Mouse (Mus musculus) MEL (cell line): ENCODE results near the gene Iba57. TPM values are rescaled to one million over a fixed set of nuclear protein-coding genes. Genes with fewer than 3 reads are reported as not detected.

Experiments used
- DNase-seq: peaks from one replicate; pipeline ENCODE4 v3.0.0; 2011; ENCODE audit warnings: low read depth, low spot score
- H3K27ac ChIP-seq: 2 replicates; pipeline ENCODE4 v1.5.1; 2012; ENCODE audit warnings: low read depth, mild to moderate bottlenecking, control low read depth, low read length, moderate library complexity; ENCODE audit not compliant: control insufficient read depth
- H3K27me3 ChIP-seq, 2 experiments: fragments of 150-350 bp in 1 of 2; sonication (generic) in 1 of 2; 2 replicates each; pipeline ENCODE4 v1.6.1; 2012; ENCODE audit warnings: low read length in 2 of 2, mild to moderate bottlenecking in 2 of 2, improper control_type of control experiment in 1 of 2, moderate library complexity in 1 of 2; ENCODE audit not compliant: insufficient read depth in 2 of 2, control insufficient read depth in 1 of 2
- H3K36me3 ChIP-seq, 2 experiments: 2 replicates each; pipeline ENCODE4 v1.6.1; 2012 to 2014; ENCODE audit warnings: low read length in 2 of 2, improper control_type of control experiment in 1 of 2, inconsistent platforms in 1 of 2, mild to moderate bottlenecking in 1 of 2; ENCODE audit not compliant: insufficient read depth in 2 of 2, control insufficient read depth in 1 of 2
- H3K4me1 ChIP-seq, 2 experiments: fragments of 150-350 bp in 1 of 2; sonication (generic) in 1 of 2; 2 replicates each; pipeline ENCODE4 v1.6.1; 2012; ENCODE audit warnings: low read length in 2 of 2, improper control_type of control experiment in 1 of 2, mild to moderate bottlenecking in 1 of 2; ENCODE audit not compliant: insufficient read depth in 2 of 2, control insufficient read depth in 1 of 2
- H3K4me3 ChIP-seq, 2 experiments: fragments of 150-350 bp in 1 of 2; sonication (generic) in 1 of 2; 2 replicates each; pipeline ENCODE4 v1.5.1; 2012; ENCODE audit warnings: low read depth in 2 of 2, low read length in 2 of 2, mild to moderate bottlenecking in 2 of 2, moderate library complexity in 2 of 2, control low read depth in 1 of 2, improper control_type of control experiment in 1 of 2; ENCODE audit not compliant: control insufficient read depth in 1 of 2, insufficient read depth in 1 of 2
- H3K79me2 ChIP-seq: 2 replicates; pipeline ENCODE4 v1.6.1; 2012; ENCODE audit warnings: mild to moderate bottlenecking, low read length, moderate library complexity; ENCODE audit not compliant: control insufficient read depth, poor library complexity, insufficient read depth
- H3K9ac ChIP-seq: 2 replicates; pipeline ENCODE4 v1.6.1; 2012; ENCODE audit warnings: low read depth, mild to moderate bottlenecking, control low read depth, low read length, moderate library complexity; ENCODE audit not compliant: control insufficient read depth, poor library complexity, severe bottlenecking
- H3K9me3 ChIP-seq: fragments of 150-350 bp; sonication (generic); replicated peaks from 2 replicates; pipeline ENCODE4 v1.6.1; 2012; ENCODE audit warnings: mild to moderate bottlenecking, low read length, improper control_type of control experiment, moderate library complexity; ENCODE audit not compliant: insufficient read depth
- BHLHE40 ChIP-seq: IDR thresholded peaks from 2 replicates; pipeline ENCODE4 v1.6.1; 2012; ENCODE audit warnings: low read depth, mild to moderate bottlenecking, inconsistent platforms, low read length, improper control_type of control experiment, borderline replicate concordance
- CHD2 ChIP-seq: IDR thresholded peaks from 2 replicates; pipeline ENCODE4 v1.6.1; 2011; ENCODE audit warnings: low read length, improper control_type of control experiment
- CTCF ChIP-seq, 3 experiments: IDR thresholded peaks in 2 of 3; conservative IDR thresholded peaks in 1 of 3; 2 replicates each; pipeline ENCODE4 v1.5.1; 2011 to 2012; ENCODE audit warnings: low read length in 3 of 3, low read depth in 2 of 3, mild to moderate bottlenecking in 2 of 3, improper control_type of control experiment in 1 of 3, inconsistent platforms in 1 of 3, mixed read lengths in 1 of 3, moderate library complexity in 1 of 3; ENCODE audit not compliant: control insufficient read depth in 1 of 3, insufficient read depth in 1 of 3, poor library complexity in 1 of 3, severe bottlenecking in 1 of 3
- ELF1 ChIP-seq: IDR thresholded peaks from 2 replicates; pipeline ENCODE4 v1.6.1; 2014; ENCODE audit warnings: low read depth, mild to moderate bottlenecking, inconsistent platforms, low read length, improper control_type of control experiment, moderate library complexity
- EP300 ChIP-seq, 2 experiments: IDR thresholded peaks; 2 replicates each; pipeline ENCODE4 v1.6.1; 2011; ENCODE audit warnings: improper control_type of control experiment in 2 of 2, low read length in 2 of 2, low read depth in 1 of 2, mild to moderate bottlenecking in 1 of 2
- GABPA ChIP-seq: IDR thresholded peaks from 2 replicates; pipeline ENCODE4 v1.6.1; 2012; ENCODE audit warnings: low read depth, mild to moderate bottlenecking, inconsistent platforms, low read length, improper control_type of control experiment, moderate library complexity
- KAT2A ChIP-seq: conservative IDR thresholded peaks from 2 replicates; pipeline ENCODE4 v1.6.1; 2012; ENCODE audit warnings: low read depth, low read length, improper control_type of control experiment, inconsistent platforms
- MAZ ChIP-seq: IDR thresholded peaks from 2 replicates; pipeline ENCODE4 v1.6.1; 2012; ENCODE audit warnings: low read depth, mild to moderate bottlenecking, inconsistent platforms, low read length, improper control_type of control experiment
- MEF2A ChIP-seq: IDR thresholded peaks from 2 replicates; pipeline ENCODE4 v1.6.1; 2014; ENCODE audit warnings: low read depth, mild to moderate bottlenecking, inconsistent platforms, low read length, improper control_type of control experiment; ENCODE audit not compliant: poor library complexity, insufficient replicate concordance, severe bottlenecking; ENCODE audit errors: extremely low read depth
- MYB ChIP-seq: IDR thresholded peaks from 2 replicates; pipeline ENCODE4 v1.6.1; 2011; ENCODE audit warnings: mild to moderate bottlenecking, low read depth, low read length, improper control_type of control experiment
- MYC ChIP-seq: IDR thresholded peaks from 2 replicates; pipeline ENCODE4 v1.6.1; 2011; ENCODE audit warnings: low read depth, mild to moderate bottlenecking, low read length, improper control_type of control experiment, moderate library complexity
- NELFE ChIP-seq: IDR thresholded peaks from 2 replicates; pipeline ENCODE4 v1.6.1; 2011; ENCODE audit warnings: low read depth, low read length, improper control_type of control experiment
- NRF1 ChIP-seq: IDR thresholded peaks from 2 replicates; pipeline ENCODE4 v1.6.1; 2014; ENCODE audit warnings: low read depth, mild to moderate bottlenecking, inconsistent platforms, low read length, improper control_type of control experiment, moderate library complexity; ENCODE audit not compliant: poor library complexity, insufficient read depth, severe bottlenecking
- POLR2AphosphoS2 ChIP-seq: IDR thresholded peaks from 2 replicates; pipeline ENCODE4 v1.6.1; 2011; ENCODE audit warnings: low read length, improper control_type of control experiment
- TBP ChIP-seq: IDR thresholded peaks from 2 replicates; pipeline ENCODE4 v1.8.0; 2011; ENCODE audit warnings: low read depth, low read length, improper control_type of control experiment
- TCF12 ChIP-seq: IDR thresholded peaks from 2 replicates; pipeline ENCODE4 v1.6.1; 2014; ENCODE audit warnings: low read depth, mild to moderate bottlenecking, inconsistent platforms, low read length, improper control_type of control experiment, moderate library complexity
- ZC3H11A ChIP-seq: IDR thresholded peaks from 2 replicates; pipeline ENCODE4 v1.6.1; 2012; ENCODE audit warnings: low read depth, mild to moderate bottlenecking, inconsistent platforms, low read length, improper control_type of control experiment
- ZKSCAN1 ChIP-seq: IDR thresholded peaks from 2 replicates; pipeline ENCODE4 v1.6.1; 2012; ENCODE audit warnings: low read depth, mild to moderate bottlenecking, inconsistent platforms, low read length, improper control_type of control experiment, moderate library complexity
- ZMIZ1 ChIP-seq: IDR thresholded peaks from 2 replicates; pipeline ENCODE4 v1.6.1; 2012; ENCODE audit warnings: low read depth, mild to moderate bottlenecking, inconsistent platforms, low read length, improper control_type of control experiment, moderate library complexity
- polyA plus RNA-seq, 2 experiments: library from polyadenylated mRNA; stranded (reverse) in 1 of 2; unstranded in 1 of 2; fragments of >175 nt in 1 of 2; fragments of >200 nt in 1 of 2; gene quantifications; 2 replicates each; pipeline versions ENCODE4 v1.2.1 to v1.2.4; 2012; ENCODE audit warnings: low replicate concordance in 2 of 2, low read depth in 1 of 2; ENCODE audit not compliant: insufficient read length in 2 of 2, insufficient read depth in 1 of 2, missing spikeins in 1 of 2
- total RNA-seq: library from RNA; depleted of rRNA; stranded (reverse); fragments of 300-350 nt; gene quantifications from 2 replicates; pipeline ENCODE4 v1.2.3, GENCODE M21; 2012

The Iba57 gene
- total and polyA plus RNA-seq, 3 experiments: 14.7 to 18.8 TPM; not detected in 1

DNA sequence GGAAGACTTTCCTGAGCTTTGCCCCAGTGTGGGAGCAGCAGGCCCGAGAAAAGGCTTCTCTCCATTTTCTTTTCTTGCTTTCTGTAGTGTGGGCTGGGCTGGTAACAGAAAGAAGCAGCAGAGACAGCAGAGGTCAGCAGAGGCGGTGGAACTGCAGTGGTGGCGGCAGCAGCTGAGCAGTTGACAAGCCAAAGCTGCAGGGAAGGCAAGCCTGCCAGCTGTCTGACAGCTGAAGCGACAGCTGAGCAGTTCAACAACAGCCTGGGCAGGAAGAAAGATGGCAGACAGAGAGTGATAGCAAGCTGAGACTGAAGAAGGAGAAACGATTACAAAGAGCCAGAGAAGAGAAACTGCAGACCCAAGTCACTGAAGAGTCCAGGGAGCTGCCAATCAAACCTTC is 2.1 kb downstream of the Iba57 start (continued):
- no peak for TF ChIP-seq TBP
- peak; percentile 53; the same call in 1 of the 2 replicates for TF ChIP-seq KAT2A
- peak in 1 of 2 experiments; percentile 68; a peak in 2 of 4 replicates for TF ChIP-seq EP300 (IDR thresholded peaks at IDR 0.05; ENCODE audit: low read depth in 1 of 2, low read length in 2 of 2)
- TF ChIP-seq ZKSCAN1: no peak
- TF ChIP-seq CTCF (IDR thresholded peaks at IDR 0.05 in 2 of 3, conservative IDR thresholded peaks at IDR 0.05 in 1 of 3; ENCODE audit: control insufficient read depth in 1 of 3, insufficient read depth in 1 of 3, low read depth in 2 of 3, low read length in 3 of 3, poor library complexity in 1 of 3, severe bottlenecking in 1 of 3): peak in 2 of 3 experiments; percentile 12 to 27; a peak in 2 of 6 replicates
- 0 out of 2 replicates have a peak, but pooled peaks have one; percentile 16 for TF ChIP-seq MYB
- no peak for TF ChIP-seq CHD2

GRCm38 (mm10) chr11:59159558-59159957 is 4.0 kb downstream of the Iba57 start:
- no peaks in the 10 kb centered on the region for H3K9me3 ChIP-seq
- no peak for DNase-seq
- peaks cover 5 to 18% of the 10 kb centered on the region in 2 experiments; a peak in 3 of 4 replicates for H3K4me1 ChIP-seq
- H3K27ac ChIP-seq: no peak overlapping the region
- peaks cover 0 to 10% of the 10 kb centered on the region in 2 experiments; a peak in 2 of 4 replicates for H3K36me3 ChIP-seq
- peaks cover 10% of the 10 kb centered on the region for H3K79me2 ChIP-seq
- no peak overlapping the region for H3K4me3 ChIP-seq
- no peak for TF ChIP-seq MAZ
- TF ChIP-seq NELFE: no peak
- no peak for TF ChIP-seq ZMIZ1
- no peaks in the 10 kb centered on the region for H3K27me3 ChIP-seq
- H3K9ac ChIP-seq: no peak overlapping the region

DNA sequence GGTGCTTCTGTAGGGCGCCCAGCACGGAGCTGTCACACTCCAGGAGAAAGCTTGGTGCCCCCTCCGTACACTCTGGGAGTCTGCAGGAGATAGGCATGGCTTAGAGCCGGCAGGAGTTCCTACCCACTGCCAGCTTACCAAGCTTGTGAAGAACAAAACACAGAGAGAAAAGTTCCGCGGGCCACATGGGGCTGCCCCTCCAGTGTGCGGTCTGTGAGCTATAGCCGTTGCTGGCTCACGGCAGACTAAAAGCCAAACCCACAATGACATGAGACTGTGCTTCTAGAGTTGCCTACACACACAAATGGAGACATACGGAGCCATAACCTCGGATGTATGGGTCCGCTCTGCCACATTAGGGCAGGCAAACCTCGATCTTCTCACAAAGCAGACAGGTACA is 4.4 kb downstream of the Iba57 start:
- Histone ChIP-seq H3K4me3 (no peak overlapping the region), H3K36me3 (peaks cover 0 to 9% of the 10 kb centered on the region in 2 experiments; a peak in 2 of 4 replicates), H3K27me3 (no peaks in the 10 kb centered on the region), H3K27ac (no peak overlapping the region), H3K9ac (no peak overlapping the region), H3K79me2 (peaks cover 10% of the 10 kb centered on the region), H3K9me3 (no peaks in the 10 kb centered on the region), H3K4me1 (peaks cover 4 to 17% of the 10 kb centered on the region in 2 experiments; a peak in 3 of 4 replicates)
- no peak for DNase-seq
- TF ChIP-seq MYC (no peak), ZC3H11A (no peak), MEF2A (no peak), TCF12 (no peak), MYB (no peak), NELFE (no peak), POLR2AphosphoS2 (no peak), GABPA (no peak), BHLHE40 (no peak), ELF1 (no peak), NRF1 (no peak)
